Mouse (Mus musculus): ENCODE data around the gene Kank2. TPM values are rescaled to one million over a fixed set of nuclear protein-coding genes. Genes with fewer than 3 reads are reported as not detected.
A peak's percentile ranks its signal among the peaks of the same experiment; 100 is the strongest.

The Kank2 gene
- polyA plus RNA-seq, 1 experiment from 2014 or later = 2.6 TPM

DNA sequence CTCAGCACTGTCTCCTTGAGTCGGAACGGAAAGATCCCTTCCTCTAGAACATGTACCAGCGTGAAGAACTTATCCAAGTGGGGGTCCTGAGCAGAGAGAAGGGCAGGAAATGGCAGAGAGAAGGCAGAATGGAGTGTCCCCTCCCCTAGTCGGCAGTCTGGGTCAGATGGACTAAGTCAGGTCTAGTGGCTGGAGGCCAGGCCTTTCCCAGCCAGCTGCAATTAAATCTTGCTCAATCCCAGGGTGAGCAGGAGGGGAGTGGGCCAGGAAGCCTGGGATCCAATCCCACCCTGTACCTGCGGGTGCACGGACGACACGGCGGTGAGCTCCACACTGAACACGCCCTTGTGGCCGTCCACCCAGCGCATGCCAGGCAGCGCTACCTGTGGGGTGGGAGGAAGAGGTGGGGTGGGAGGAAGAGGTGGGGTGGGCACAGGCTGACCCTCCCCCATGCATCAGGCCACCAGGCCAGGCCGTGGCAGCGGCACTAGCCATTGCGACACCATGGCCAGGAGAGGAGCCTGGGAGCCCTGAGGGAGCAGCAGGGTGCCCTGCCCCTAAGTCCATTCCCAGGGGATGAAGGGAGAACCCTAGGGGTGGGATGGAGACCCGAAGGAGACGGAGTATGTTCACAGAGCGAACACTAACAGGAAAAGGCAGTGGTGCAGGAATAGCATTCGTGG, 33.2 kb upstream of the Kank2 start:
- Histone ChIP-seq H3K4me3 (no peak overlapping the region), H3K4me2 (no peak overlapping the region), H3K27me3 (no peaks in the 10 kb centered on the region), H3K27ac (no peak overlapping the region), H3K4me1 (no peaks in the 10 kb centered on the region), H3K9me3 (replicated peaks) (no peaks in the 10 kb centered on the region), H3K9ac (no peak overlapping the region), H3K36me3 (ENCODE audit: poor library complexity, severe bottlenecking) (no peaks in the 10 kb centered on the region)
- ATAC-seq = no peak
- WGBS = 91% methylated on average over 20 of the region's 20 CpGs

DNA sequence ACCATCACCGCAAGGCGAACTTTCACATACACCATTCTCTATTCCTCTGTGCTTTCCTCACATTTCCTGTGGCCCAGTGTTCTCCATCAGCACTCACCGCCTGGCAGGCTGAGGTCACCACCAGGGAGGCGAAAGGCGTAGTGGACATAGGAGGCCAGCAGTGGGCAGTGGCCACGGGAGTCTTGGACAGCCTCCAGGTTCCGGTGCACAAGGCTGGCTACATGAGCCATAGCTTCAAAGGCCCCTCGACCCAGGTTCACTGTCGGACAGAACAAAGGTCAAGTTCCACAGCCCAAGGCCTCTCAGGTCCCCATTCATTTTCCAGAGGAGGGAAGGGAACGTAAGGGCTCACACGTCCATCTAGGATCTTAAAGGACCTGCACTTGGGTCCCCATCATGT, 32.4 kb upstream of the Kank2 start:
- Histone ChIP-seq H3K27ac (no peak overlapping the region), H3K4me2 (no peak overlapping the region), H3K27me3 (no peaks in the 10 kb centered on the region), H3K4me3 (no peak overlapping the region), H3K36me3 (ENCODE audit: poor library complexity, severe bottlenecking) (no peaks in the 10 kb centered on the region), H3K4me1 (no peaks in the 10 kb centered on the region), H3K9ac (no peak overlapping the region), H3K9me3 (replicated peaks) (no peaks in the 10 kb centered on the region)
- ATAC-seq = no peak
- WGBS = 90% methylated on average over 11 of the region's 11 CpGs

DNA sequence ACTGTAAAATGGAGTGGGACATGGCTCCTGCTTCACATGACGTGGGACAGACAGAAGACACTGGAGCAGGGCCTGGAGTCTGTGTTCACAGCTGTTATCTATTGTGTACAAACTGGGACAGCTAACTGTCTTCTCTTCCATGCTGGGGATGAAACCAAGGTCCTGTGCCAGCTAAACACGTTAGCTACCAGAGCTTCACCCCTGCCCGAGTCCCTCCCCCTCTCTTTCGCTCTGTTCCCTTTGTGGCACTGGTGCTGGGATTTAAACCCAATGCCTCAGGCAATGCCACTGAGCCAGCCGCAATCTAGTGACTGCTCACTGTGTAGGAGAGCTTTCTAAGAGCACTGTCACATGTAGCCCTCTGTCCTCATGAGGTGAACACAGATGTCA, 31.9 kb upstream of the Kank2 start:
- H3K4me2 ChIP-seq = no peak overlapping the region
- H3K4me3 ChIP-seq = no peak overlapping the region
- H3K36me3 ChIP-seq (ENCODE audit: poor library complexity, severe bottlenecking) = no peaks in the 10 kb centered on the region
- H3K27ac ChIP-seq = no peak overlapping the region
- H3K27me3 ChIP-seq = no peaks in the 10 kb centered on the region
- WGBS = 85% methylated on average over 5 of the region's 5 CpGs
- ATAC-seq = no peak
- no peaks in the 10 kb centered on the region for H3K4me1 ChIP-seq
- H3K9me3 ChIP-seq (replicated peaks) = no peaks in the 10 kb centered on the region
- no peak overlapping the region for H3K9ac ChIP-seq

DNA sequence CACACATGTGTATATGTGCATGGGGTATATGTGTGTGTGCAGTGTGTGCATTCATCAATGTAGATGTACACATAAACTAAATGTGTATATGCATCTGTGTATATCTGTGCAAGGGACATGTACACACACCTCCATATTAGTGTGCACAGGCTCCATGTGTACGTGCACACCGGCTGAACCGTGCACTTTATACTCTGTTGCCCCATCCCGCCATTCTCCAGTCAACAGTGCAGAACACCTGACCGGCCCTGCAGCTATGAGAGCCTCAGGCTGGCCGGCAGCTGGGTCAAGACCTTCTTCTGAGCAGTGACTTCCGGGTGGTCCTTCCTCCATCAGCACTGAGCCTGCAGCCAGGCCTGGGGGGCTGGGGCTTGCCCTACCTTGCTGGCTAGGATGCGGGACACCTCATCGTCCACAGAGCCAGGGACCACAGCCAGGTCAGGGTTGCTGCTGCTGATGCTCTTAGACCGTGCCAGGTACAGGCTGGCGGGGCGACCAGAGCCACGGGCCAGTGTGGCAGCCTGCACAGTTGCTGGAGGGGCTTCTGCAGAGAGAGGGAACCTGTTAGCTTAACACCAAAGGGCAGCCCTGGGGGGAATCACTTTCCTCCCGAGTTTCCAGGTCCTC, 31.4 kb upstream of the Kank2 start:
- Histone ChIP-seq H3K9me3 (replicated peaks) (no peaks in the 10 kb centered on the region), H3K4me1 (no peaks in the 10 kb centered on the region), H3K4me3 (no peak overlapping the region), H3K4me2 (no peak overlapping the region), H3K9ac (no peak overlapping the region), H3K36me3 (ENCODE audit: poor library complexity, severe bottlenecking) (no peaks in the 10 kb centered on the region), H3K27me3 (no peaks in the 10 kb centered on the region), H3K27ac (no peak overlapping the region)
- ATAC-seq = no peak
- 91% methylated on average over 14 of the region's 14 CpGs for WGBS

DNA sequence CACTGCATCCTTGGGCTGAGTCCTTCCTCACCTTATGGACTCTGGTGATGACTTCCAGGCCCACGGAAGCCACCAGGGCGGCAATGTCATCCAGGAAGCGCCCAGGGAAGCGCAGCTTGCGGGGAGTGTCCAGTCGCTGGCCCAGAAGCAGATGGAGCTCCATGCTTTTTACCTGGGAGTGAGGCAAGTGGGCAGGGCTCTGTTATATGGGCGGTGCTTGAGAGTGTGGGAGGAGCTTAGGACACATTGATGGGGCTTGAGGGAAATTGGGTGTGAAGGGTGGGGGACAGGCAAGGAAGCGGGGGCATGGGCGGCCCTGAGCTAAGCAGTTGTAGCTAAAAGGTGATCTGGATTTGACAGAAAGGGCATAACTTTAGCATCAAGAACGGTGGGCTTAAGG, 25.8 kb upstream of the Kank2 start:
- H3K9me3 ChIP-seq (replicated peaks) = no peaks in the 10 kb centered on the region
- H3K9ac ChIP-seq = no peak overlapping the region
- no peaks in the 10 kb centered on the region for H3K36me3 ChIP-seq (ENCODE audit: poor library complexity, severe bottlenecking)
- ATAC-seq = no peak
- H3K4me3 ChIP-seq = no peak overlapping the region
- H3K27ac ChIP-seq = no peak overlapping the region
- no peaks in the 10 kb centered on the region for H3K27me3 ChIP-seq
- H3K4me2 ChIP-seq = no peak overlapping the region
- H3K4me1 ChIP-seq = no peaks in the 10 kb centered on the region
- WGBS = 71% methylated on average over 10 of the region's 10 CpGs

DNA sequence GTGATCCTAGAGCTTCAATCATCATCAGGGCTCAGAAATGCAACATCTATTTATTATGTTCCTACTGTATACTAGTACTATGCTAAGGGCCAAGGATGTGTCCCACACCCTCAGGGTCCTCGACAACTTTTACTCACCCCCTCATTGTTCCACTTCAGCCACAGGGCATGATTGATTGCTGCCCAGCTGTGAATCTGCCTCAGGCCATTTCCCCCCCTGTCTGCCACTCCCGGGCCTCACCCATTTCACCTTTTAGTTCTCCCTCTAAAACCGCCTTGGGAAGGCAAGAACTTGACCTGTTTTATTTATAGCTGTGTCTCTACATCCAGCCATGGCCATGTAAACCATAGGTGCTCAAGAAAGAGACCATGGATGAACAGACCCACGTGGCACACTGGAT, 25.4 kb upstream of the Kank2 start:
- Histone ChIP-seq H3K4me2 (no peak overlapping the region), H3K27me3 (no peaks in the 10 kb centered on the region), H3K9ac (no peak overlapping the region), H3K4me1 (no peaks in the 10 kb centered on the region), H3K36me3 (ENCODE audit: poor library complexity, severe bottlenecking) (no peaks in the 10 kb centered on the region), H3K9me3 (replicated peaks) (no peaks in the 10 kb centered on the region), H3K27ac (no peak overlapping the region), H3K4me3 (no peak overlapping the region)
- ATAC-seq = no peak
- WGBS = 69% methylated on average over 4 of the region's 4 CpGs

DNA sequence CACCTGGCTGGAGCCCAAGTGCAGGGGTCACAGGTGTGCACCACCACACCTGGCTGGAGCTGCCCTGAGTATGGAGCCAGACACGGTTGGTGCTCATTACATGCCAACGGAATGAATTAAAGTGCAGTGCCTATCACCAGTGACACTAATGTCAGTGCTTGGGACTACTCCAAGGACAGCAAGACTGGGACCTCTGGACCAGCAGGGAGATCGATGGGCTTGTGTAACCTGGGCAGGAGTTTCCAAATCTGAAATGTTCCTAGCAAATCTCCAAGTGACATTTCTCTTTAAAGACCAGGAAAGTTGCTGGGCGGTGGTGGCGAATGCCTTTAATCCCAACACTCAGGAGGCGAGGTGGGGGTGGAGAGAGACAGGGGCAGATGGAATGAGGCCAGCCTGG, 24.1 kb upstream of the Kank2 start:
- Histone ChIP-seq H3K9me3 (replicated peaks) (no peaks in the 10 kb centered on the region), H3K4me3 (no peak overlapping the region), H3K27me3 (no peaks in the 10 kb centered on the region), H3K36me3 (ENCODE audit: poor library complexity, severe bottlenecking) (no peaks in the 10 kb centered on the region), H3K9ac (no peak overlapping the region), H3K27ac (no peak overlapping the region), H3K4me1 (no peaks in the 10 kb centered on the region), H3K4me2 (no peak overlapping the region)
- no peak for ATAC-seq
- WGBS = 87% methylated on average over 6 of the region's 6 CpGs

DNA sequence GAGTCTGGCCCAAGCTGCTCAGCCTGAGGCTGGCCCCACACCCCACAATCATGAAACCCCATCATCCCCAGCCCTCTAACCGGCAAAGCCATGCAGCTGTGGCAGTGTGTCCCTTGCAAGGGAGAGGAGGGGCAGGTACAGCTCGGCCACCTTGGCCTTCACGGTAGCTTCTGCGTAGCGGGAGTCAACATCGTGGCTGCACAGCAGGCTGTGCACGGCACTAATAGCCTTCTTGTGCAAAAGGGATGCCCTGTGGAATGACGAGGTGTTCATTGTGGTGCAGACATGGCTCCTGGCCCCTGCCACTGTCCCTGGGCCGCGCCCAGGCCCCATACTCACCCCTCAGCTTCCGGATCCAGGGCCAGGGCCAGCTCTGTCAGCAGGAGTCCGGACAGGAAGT, 21.6 kb upstream of the Kank2 start:
- Histone ChIP-seq H3K9ac (no peak overlapping the region), H3K9me3 (replicated peaks) (no peaks in the 10 kb centered on the region)

DNA sequence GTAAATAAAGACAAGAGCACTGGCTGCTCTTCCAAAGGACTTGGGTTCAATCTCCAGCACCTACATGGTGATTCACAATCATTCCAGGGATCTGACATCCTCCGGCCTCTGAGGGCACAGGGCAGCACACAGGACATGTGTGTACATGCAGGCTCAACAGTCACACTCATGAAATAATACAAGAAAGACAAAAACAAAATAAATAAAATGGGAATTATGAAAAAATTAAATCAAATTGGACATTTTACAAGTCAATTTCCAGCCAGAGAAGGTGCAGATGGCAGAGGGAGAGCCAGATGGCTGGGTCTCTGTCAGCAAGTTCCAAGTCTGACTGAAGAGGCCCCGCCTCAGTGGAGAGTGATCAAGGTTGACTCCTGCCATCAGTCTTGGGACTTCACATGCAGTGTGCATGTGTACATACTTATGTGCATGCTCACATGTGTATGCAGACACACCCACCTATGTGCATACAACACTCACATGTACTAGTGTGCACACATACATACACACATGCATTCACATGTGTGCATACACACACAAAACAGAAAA, 20.7 kb upstream of the Kank2 start:
- 89% methylated on average over 2 of the region's 2 CpGs for whole genome bisulfite sequencing
- no peaks in the 10 kb centered on the region for H3K9me3 ChIP-seq (replicated peaks)
- H3K27ac ChIP-seq = no peak overlapping the region
- no peak overlapping the region for H3K4me3 ChIP-seq
- no peak overlapping the region for H3K9ac ChIP-seq
- H3K4me1 ChIP-seq = no peaks in the 10 kb centered on the region
- peaks cover 2% of the 10 kb centered on the region; the same call in 1 of the 2 replicates for H3K36me3 ChIP-seq (ENCODE audit: poor library complexity, severe bottlenecking)
- peak; percentile 61; the same call in 1 of the 2 replicates for ATAC-seq
- no peaks in the 10 kb centered on the region for H3K27me3 ChIP-seq
- H3K4me2 ChIP-seq = no peak overlapping the region

More for the DNA sequence above, 21.6 kb upstream of the Kank2 start:
- H3K4me1 ChIP-seq = no peaks in the 10 kb centered on the region
- no peak overlapping the region for H3K27ac ChIP-seq
- H3K36me3 ChIP-seq (ENCODE audit: poor library complexity, severe bottlenecking) = no peaks in the 10 kb centered on the region
- H3K27me3 ChIP-seq = no peaks in the 10 kb centered on the region
- no peak overlapping the region for H3K4me3 ChIP-seq
- no peak for ATAC-seq
- no peak overlapping the region for H3K4me2 ChIP-seq
- 86% methylated on average over 12 of the region's 12 CpGs for WGBS

DNA sequence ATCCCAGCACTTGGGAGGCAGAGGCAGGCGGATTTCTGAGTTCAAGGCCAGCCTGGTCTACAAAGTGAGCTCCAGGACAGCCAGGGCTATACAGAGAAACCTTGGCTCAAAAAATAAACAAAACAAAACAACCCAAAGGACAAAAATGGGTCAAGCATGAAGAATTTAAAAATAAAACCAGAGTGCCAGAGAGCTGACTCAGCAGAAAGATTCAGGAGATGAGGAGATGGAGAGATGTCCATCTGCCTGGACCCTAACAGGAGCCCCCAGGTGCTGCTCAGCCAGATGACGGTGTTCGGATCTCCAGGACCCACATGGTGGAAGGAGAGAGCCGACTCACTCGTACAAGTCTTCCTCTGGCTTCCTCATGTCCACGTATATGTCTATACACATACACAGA, 20.0 kb upstream of the Kank2 start:
- Histone ChIP-seq H3K4me3 (no peak overlapping the region), H3K36me3 (ENCODE audit: poor library complexity, severe bottlenecking) (peaks cover 4% of the 10 kb centered on the region; the same call in 1 of the 2 replicates), H3K9ac (no peak overlapping the region), H3K4me2 (no peak overlapping the region), H3K27ac (no peak overlapping the region), H3K9me3 (replicated peaks) (no peaks in the 10 kb centered on the region), H3K4me1 (no peaks in the 10 kb centered on the region), H3K27me3 (no peaks in the 10 kb centered on the region)
- ATAC-seq = no peak
- WGBS = 91% methylated on average over 6 of the region's 6 CpGs

DNA sequence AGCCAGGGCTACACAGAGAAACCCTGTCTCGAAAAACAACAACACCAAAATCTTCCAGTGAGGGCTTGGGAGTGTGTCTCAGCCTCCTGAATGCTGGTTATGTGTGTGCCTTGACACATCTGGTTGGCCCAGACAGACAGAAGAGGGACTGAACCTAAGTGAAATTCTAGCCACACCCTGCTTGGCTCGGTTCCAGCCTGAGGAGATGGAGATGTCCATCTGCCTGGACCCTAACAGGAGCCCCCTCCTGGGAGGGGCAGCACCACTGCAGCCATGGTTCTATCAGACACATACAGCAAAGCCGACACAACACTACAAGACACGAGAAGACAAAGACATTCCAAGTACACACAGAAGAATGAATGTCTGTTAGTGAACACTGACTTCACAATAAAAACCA, 19.6 kb upstream of the Kank2 start:
- WGBS = 83% methylated on average over 4 of the region's 4 CpGs
- no peaks in the 10 kb centered on the region for H3K4me1 ChIP-seq
- no peak overlapping the region for H3K9ac ChIP-seq
- no peaks in the 10 kb centered on the region for H3K27me3 ChIP-seq
- peaks cover 6% of the 10 kb centered on the region; the same call in 1 of the 2 replicates for H3K36me3 ChIP-seq (ENCODE audit: poor library complexity, severe bottlenecking)
- H3K27ac ChIP-seq = no peak overlapping the region
- no peaks in the 10 kb centered on the region for H3K9me3 ChIP-seq (replicated peaks)
- ATAC-seq = no peak
- no peak overlapping the region for H3K4me2 ChIP-seq
- H3K4me3 ChIP-seq = no peak overlapping the region

DNA sequence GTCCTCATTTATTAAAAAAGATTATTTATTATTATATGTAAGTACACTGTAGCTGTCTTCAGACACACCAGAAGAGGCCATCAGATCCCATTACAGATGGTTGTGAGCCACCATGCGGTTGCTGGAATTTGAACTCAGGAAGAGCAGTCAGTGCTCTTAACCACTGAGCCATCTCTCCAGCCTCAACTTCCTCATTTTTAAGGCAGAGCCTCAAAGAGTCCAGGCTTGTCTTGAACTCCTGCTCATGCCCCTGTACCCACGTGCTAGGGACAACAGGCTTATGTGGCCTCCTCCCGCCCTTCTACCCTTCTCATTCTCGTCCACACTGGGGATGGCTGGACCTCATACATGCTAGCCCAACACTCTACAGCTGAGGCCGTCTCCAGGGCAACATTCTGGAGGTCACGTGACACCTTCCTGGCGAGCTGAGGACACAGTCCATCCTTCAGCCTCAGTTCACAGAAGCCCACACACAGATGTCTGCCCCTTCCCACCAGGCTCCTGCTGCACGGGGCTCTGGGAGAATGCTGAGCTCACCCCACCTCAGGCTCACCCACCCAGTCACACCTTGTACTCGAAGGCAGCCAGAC, 18.3 kb upstream of the Kank2 start:
- Histone ChIP-seq H3K4me3 (no peak overlapping the region), H3K4me2 (no peak overlapping the region), H3K9ac (no peak overlapping the region), H3K27me3 (no peaks in the 10 kb centered on the region), H3K36me3 (ENCODE audit: poor library complexity, severe bottlenecking) (peaks cover 9% of the 10 kb centered on the region; the same call in 1 of the 2 replicates), H3K27ac (no peak overlapping the region), H3K4me1 (no peaks in the 10 kb centered on the region), H3K9me3 (replicated peaks) (no peaks in the 10 kb centered on the region)
- WGBS = 75% methylated on average over 9 of the region's 9 CpGs
- no peak for ATAC-seq

Measured in forebrain, embryonic 13.5 days (tissue).